12 mouse cellular contexts compared by ENCODE assay signal in the genomic region with DNA sequence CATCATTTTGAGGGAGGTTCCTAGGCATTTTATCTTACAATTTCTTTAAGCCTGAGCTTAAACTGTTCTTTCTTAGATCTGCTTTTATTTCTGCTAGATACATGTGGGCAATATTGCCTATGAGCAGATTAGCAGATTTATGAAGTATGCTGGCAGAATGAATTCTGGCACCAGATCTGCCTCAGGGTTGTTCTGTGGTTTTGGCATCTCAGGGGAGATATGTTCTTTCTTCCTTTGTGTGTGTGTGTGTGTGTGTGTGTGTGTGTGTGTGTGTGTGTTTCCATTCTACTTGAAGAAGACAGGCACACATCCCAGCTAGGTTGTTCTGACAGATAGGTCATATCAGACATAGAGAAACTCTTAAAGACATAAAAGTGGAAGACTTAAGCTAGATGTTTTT.
"Had no signal": no experiment of that assay in that cellular context is flagged by ENCODE, and none has a peak within 500 bp of the region (broad histone marks: within the 10 kb centered on the region; RNA-seq: fewer than 3 reads in every experiment).

No protein-coding gene starts in this region.

- H3K4me1 ChIP-seq: liver, embryonic 13.5 days; stomach, embryonic 15.5 days had no signal

- H3K9me3 ChIP-seq: liver, embryonic 13.5 days; stomach, embryonic 15.5 days had no signal

- H3K27me3 ChIP-seq: liver, embryonic 13.5 days; stomach, embryonic 15.5 days had no signal

- H3K9ac ChIP-seq: liver, embryonic 13.5 days; stomach, embryonic 15.5 days had no signal

- H3K4me3 ChIP-seq: liver, embryonic 13.5 days; stomach, embryonic 15.5 days had no signal

- DNase-seq: kidney, adult 9 months; kidney, postnatal 14 days; kidney, postnatal 4 days; liver, embryonic 13.5 days; lung, adult 2 months; lung, postnatal 14 days; lung, postnatal 4 days; midbrain, embryonic 14.5 days; right cerebral cortex, postnatal 4 days; thymus, postnatal 14 days; thymus, postnatal 4 days had no signal

- H3K27ac ChIP-seq: liver, embryonic 13.5 days; stomach, embryonic 15.5 days had no signal

- H3K36me3 ChIP-seq: liver, embryonic 13.5 days; stomach, embryonic 15.5 days had no signal
